Mouse (Mus musculus) myocyte (in vitro differentiated cells): Measurements from ENCODE around the gene Tmcc3.

Source experiments
- E2F4 ChIP-seq: IDR thresholded peaks from one replicate; pipeline ENCODE4 v1.6.1; 2011; ENCODE audit warnings: mild to moderate bottlenecking, control low read depth, moderate library complexity; ENCODE audit not compliant: insufficient read depth
- MAX ChIP-seq: IDR thresholded peaks from one replicate; pipeline ENCODE4 v1.6.1; 2011; ENCODE audit warnings: low read depth, mild to moderate bottlenecking, control low read depth
- MYOD1 ChIP-seq, 3 experiments: IDR thresholded peaks; one replicate each; pipeline ENCODE4 v1.6.1; 2011; ENCODE audit warnings: control low read depth in 2 of 3, low read depth in 2 of 3, mild to moderate bottlenecking in 2 of 3, moderate library complexity in 1 of 3; ENCODE audit not compliant: insufficient read length in 2 of 3, control insufficient read depth in 1 of 3
- MYOG ChIP-seq, 3 experiments: IDR thresholded peaks; one replicate each; pipeline ENCODE4 v1.6.1; 2011; ENCODE audit warnings: control low read depth in 2 of 3, low read depth in 2 of 3, mild to moderate bottlenecking in 2 of 3; ENCODE audit not compliant: insufficient read length in 2 of 3, control insufficient read depth in 1 of 3, insufficient read depth in 1 of 3
- POLR2A ChIP-seq: IDR thresholded peaks from one replicate; pipeline ENCODE4 v1.6.1; 2011; ENCODE audit warnings: low read depth, mild to moderate bottlenecking, control low read depth, moderate library complexity; ENCODE audit not compliant: insufficient read length
- USF1 ChIP-seq: IDR thresholded peaks from one replicate; pipeline ENCODE4 v1.6.1; 2011; ENCODE audit warnings: low read depth, mild to moderate bottlenecking, control low read depth, moderate library complexity

GRCm38 (mm10) chr10:94371293-94371692 lies 59.5 kb downstream of the Tmcc3 start:
- TF ChIP-seq POLR2A: no peak
- no peak for TF ChIP-seq USF1
- no peak for TF ChIP-seq MYOD1 (IDR thresholded peaks at IDR 0.05; ENCODE audit: control insufficient read depth in 1 of 3, insufficient read length in 2 of 3, low read depth in 2 of 3)
- no peak for TF ChIP-seq MAX
- no peak for TF ChIP-seq MYOG (IDR thresholded peaks at IDR 0.05; ENCODE audit: control insufficient read depth in 1 of 3, insufficient read depth in 1 of 3, insufficient read length in 2 of 3, low read depth in 2 of 3)
- no peak for TF ChIP-seq E2F4
